Mouse (Mus musculus): Measurements from ENCODE around the gene Atp1a2. TPM values are rescaled to one million over a fixed set of nuclear protein-coding genes. Genes with fewer than 3 reads are reported as not detected.

The Atp1a2 gene
- polyA plus RNA-seq, 1 experiment from 2014 or later, result 2.3 TPM

DNA sequence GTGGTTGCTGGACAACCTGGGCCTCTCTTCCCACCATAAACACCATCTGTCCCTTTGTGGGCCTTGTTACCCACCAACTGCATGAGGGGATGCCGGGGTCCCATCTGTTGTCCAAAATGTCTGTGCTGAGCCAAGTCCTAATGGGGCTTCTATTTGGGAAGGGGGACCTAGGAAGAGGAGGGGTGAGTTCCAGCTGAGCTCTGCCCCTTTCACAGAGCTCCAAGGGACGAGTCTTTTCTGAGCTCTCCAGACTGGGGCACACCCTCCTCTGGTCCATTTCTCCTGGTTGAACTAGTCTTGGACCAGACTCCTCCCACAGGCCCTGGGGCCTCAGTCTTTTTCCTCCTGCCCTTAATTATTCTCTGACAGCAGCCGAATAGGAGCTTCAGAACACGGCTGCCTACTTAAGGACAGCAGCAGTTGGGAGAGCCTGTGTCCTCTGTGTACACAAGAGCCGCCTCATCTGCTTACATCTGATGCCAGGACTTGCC, 22.1 kb upstream of the Atp1a2 start:
- peaks cover 54% of the 10 kb centered on the region for H3K36me3 ChIP-seq
- no peak overlapping the region for H3K4me3 ChIP-seq
- H3K27me3 ChIP-seq (ENCODE audit: insufficient read depth, poor library complexity, severe bottlenecking), result peaks cover 44% of the 10 kb centered on the region
- 35% methylated on average over 5 of the region's 5 CpGs for WGBS
- H3K9me3 ChIP-seq, result no peaks in the 10 kb centered on the region
- H3K27ac ChIP-seq, result peak overlapping the region; percentile 78
- peaks cover 85% of the 10 kb centered on the region for H3K4me1 ChIP-seq (replicated peaks)
- no peak for DNase-seq (ENCODE audit: low spot score)

GRCm38 (mm10) chr1:172319346-172319745, 21.5 kb upstream of the Atp1a2 start:
- H3K36me3 ChIP-seq, result peaks cover 54% of the 10 kb centered on the region
- 89% methylated on average over 7 of the region's 7 CpGs for WGBS

DNA sequence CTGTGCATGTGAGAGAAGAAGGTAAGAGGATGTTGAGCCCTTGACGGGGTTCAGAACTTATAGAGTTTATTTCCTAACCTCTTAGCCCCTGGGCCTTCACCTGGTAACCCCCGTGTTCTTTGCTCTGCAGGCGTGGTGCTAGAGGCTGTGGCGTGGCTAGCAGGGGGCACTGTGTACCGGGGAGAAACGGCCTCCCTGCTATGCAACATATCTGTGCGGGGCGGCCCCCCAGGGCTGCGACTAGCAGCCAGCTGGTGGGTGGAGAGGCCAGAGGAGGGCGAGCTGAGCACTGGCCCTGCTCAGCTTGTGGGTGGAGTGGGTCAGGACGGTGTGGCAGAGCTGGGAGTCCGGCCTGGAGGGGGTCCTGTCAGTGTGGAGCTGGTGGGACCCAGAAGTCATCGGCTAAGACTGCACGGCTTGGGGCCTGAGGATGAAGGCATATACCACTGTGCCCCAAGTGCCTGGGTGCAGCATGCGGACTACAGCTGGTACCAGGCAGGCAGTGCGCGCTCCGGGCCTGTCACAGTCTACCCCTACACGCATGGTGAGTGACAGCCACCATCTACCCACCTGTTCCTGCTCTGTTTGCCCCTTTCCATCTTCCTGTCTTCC, 20.7 kb upstream of the Atp1a2 start:
- DNase-seq (ENCODE audit: low spot score), result no peak
- H3K27me3 ChIP-seq (ENCODE audit: insufficient read depth, poor library complexity, severe bottlenecking), result peaks cover 38% of the 10 kb centered on the region

More at GRCm38 (mm10) chr1:172319346-172319745, 21.5 kb upstream of the Atp1a2 start:
- H3K4me1 ChIP-seq (replicated peaks), result peaks cover 86% of the 10 kb centered on the region
- no peak for DNase-seq (ENCODE audit: low spot score)
- no peaks in the 10 kb centered on the region for H3K9me3 ChIP-seq
- H3K27me3 ChIP-seq (ENCODE audit: insufficient read depth, poor library complexity, severe bottlenecking), result peaks cover 38% of the 10 kb centered on the region
- H3K27ac ChIP-seq, result peak overlapping the region; percentile 78
- no peak overlapping the region for H3K4me3 ChIP-seq

GRCm38 (mm10) chr1:172317946-172318345, 20.1 kb upstream of the Atp1a2 start:
- H3K4me3 ChIP-seq, result no peak overlapping the region
- peaks cover 39% of the 10 kb centered on the region for H3K27me3 ChIP-seq (ENCODE audit: insufficient read depth, poor library complexity, severe bottlenecking)
- no peak for DNase-seq (ENCODE audit: low spot score)
- peak overlapping the region; percentile 78 for H3K27ac ChIP-seq
- no peaks in the 10 kb centered on the region for H3K9me3 ChIP-seq
- H3K36me3 ChIP-seq, result peaks cover 54% of the 10 kb centered on the region
- peaks cover 90% of the 10 kb centered on the region for H3K4me1 ChIP-seq (replicated peaks)
- WGBS, result 50% methylated on average over 15 of the region's 15 CpGs

More for the DNA sequence above, 20.7 kb upstream of the Atp1a2 start:
- Histone ChIP-seq H3K4me3 (no peak overlapping the region), H3K36me3 (peaks cover 54% of the 10 kb centered on the region), H3K27ac (peak overlapping the region; percentile 78), H3K9me3 (no peaks in the 10 kb centered on the region), H3K4me1 (replicated peaks) (peaks cover 90% of the 10 kb centered on the region)
- WGBS, result 79% methylated on average over 19 of the region's 19 CpGs

DNA sequence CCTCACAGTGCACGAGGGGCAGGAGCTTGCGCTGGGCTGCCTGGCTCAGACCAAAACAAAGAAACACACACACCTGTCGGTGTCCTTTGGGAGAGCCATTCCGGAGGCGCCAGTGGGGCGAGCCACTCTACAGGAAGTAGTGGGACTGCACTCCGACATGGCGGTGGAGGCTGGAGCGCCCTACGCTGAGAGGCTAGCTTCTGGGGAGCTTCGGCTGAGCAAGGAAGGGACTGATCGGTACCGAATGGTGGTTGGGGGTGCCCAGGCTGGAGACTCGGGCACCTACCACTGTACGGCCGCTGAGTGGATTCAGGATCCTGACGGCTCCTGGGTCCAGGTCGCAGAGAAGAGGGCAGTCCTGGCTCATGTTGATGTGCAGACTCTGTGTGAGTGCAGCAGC, 19.6 kb upstream of the Atp1a2 start:
- Histone ChIP-seq H3K27ac (peak overlapping the region; percentile 78), H3K27me3 (ENCODE audit: insufficient read depth, poor library complexity, severe bottlenecking) (peaks cover 36% of the 10 kb centered on the region), H3K4me1 (replicated peaks) (peaks cover 90% of the 10 kb centered on the region), H3K4me3 (peak overlapping the region; percentile 9; the same call in 1 of the 2 replicates), H3K9me3 (no peaks in the 10 kb centered on the region), H3K36me3 (peaks cover 54% of the 10 kb centered on the region)
- DNase-seq (ENCODE audit: low spot score), result no peak
- WGBS, result 52% methylated on average over 18 of the region's 18 CpGs

- peaks cover 37% of the 10 kb centered on the region for H3K27me3 ChIP-seq (ENCODE audit: insufficient read depth, poor library complexity, severe bottlenecking)
Measured at GRCm38 (mm10) chr1:172314911-172315310, 17.0 kb upstream of the Atp1a2 start.

DNA sequence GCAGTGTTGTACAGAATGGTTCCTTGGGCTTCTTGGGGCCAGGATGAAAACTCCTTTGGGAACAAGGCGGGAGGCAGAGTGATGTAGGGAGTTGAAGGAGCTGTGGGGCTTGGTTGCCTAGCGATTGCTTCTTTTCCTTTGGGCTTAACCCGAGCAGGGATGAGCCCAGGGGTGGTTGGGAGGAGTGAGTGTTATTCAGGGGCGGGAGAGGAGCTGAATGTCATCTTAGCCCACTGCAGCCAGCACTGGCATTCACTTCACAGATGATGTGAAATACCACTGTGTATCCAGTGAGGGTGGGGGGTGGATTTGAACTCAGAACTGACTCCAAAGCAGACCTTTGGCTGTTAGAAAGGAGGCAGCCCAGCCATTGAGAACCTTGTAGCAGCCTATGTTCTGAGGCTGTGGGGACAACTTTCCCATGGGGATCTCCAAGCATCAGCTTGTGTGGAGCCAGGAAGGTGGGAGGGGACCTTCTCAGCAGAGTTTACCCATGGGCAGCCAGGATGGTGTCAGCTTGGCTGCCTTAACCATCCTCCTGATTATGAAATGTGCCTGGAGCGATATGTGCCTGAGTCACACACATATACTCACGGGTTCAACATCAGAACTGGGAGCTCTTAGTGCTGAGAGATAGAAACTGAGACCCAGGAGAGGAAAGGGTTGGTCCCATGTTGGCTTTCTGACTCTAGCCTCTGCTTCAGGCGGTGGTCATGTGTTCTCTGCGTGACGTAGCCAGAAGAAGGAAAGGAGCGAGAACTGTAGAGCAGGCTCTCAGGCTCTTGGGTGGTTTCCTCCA, 15.9 kb upstream of the Atp1a2 start:
- H3K27ac ChIP-seq, result peak overlapping the region; percentile 92
- 72% methylated on average over 10 of the region's 10 CpGs for WGBS
- H3K4me1 ChIP-seq (replicated peaks), result peaks cover 88% of the 10 kb centered on the region
- peaks cover 29% of the 10 kb centered on the region for H3K36me3 ChIP-seq
- no peaks in the 10 kb centered on the region for H3K9me3 ChIP-seq
- H3K27me3 ChIP-seq (ENCODE audit: insufficient read depth, poor library complexity, severe bottlenecking), result peaks cover 36% of the 10 kb centered on the region
- H3K4me3 ChIP-seq, result peak overlapping the region; percentile 81
- no peak for DNase-seq (ENCODE audit: low spot score)

More at GRCm38 (mm10) chr1:172314911-172315310, 17.0 kb upstream of the Atp1a2 start:
- peaks cover 90% of the 10 kb centered on the region for H3K4me1 ChIP-seq (replicated peaks)
- peaks cover 40% of the 10 kb centered on the region for H3K36me3 ChIP-seq
- peak overlapping the region; percentile 92 for H3K27ac ChIP-seq
- peak overlapping the region; percentile 20; the same call in 1 of the 2 replicates for H3K4me3 ChIP-seq
- no peaks in the 10 kb centered on the region for H3K9me3 ChIP-seq
- WGBS, result 62% methylated on average over 3 of the region's 3 CpGs
- no peak for DNase-seq (ENCODE audit: low spot score)

GRCm38 (mm10) chr1:172312768-172313561, 15.1 kb upstream of the Atp1a2 start:
- H3K4me3 ChIP-seq, result peak overlapping the region; percentile 81
- DNase-seq (ENCODE audit: low spot score), result no peak
- H3K27ac ChIP-seq, result peak overlapping the region; percentile 92
- peaks cover 21% of the 10 kb centered on the region for H3K36me3 ChIP-seq
- H3K9me3 ChIP-seq, result no peaks in the 10 kb centered on the region
- peaks cover 85% of the 10 kb centered on the region for H3K4me1 ChIP-seq (replicated peaks)
- WGBS, result 17% methylated on average over 16 of the region's 16 CpGs
- peaks cover 29% of the 10 kb centered on the region for H3K27me3 ChIP-seq (ENCODE audit: insufficient read depth, poor library complexity, severe bottlenecking)

DNA sequence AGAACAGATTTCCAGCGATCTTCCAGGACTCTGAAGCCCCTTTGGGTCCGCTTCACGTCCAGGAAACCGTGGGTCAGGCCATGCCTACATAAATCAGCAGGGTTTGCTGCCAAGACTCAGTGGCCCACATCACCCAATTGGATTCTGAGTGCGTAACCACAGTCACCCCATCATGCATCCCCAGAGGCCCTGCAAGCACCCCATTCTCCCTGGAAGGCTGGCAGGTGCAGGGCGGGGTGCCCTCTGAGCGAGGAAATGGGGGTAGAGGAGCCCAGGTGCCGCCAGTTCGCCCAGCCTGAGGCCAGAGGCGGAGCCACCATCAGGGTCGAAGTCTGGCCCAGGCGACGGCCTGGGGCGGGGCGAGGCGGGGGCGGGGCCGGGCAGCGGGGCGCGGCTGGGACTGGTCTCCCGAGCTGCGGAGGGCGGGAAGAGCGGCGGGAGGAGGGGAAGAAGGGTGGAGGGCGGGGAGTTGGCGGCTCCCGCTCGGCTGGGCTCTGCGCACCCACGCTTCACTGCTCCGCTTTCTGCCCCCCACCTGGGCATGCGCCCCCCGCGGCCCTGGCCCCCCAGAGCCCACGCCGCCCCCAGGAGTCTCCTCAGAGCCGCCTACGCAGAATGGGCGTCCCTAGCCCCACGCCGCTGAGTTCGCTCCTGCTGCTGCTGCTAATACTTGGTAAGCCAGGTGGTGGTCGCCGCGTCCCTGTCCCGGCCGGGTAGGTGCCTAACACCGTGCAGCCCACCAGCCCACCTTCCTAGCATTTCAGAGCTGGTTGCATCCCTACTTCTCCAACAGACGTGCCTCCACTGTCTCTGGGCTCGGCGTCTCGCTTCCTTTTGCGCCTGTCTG, 14.3 kb upstream of the Atp1a2 start:
- H3K9me3 ChIP-seq, result no peaks in the 10 kb centered on the region
- peaks cover 13% of the 10 kb centered on the region for H3K36me3 ChIP-seq
- peak overlapping the region; percentile 81 for H3K4me3 ChIP-seq
- under 1% methylated on average over 54 of the region's 55 CpGs for WGBS
- H3K4me1 ChIP-seq (replicated peaks), result peaks cover 82% of the 10 kb centered on the region
- H3K27ac ChIP-seq, result peak overlapping the region; percentile 92
- peaks cover 21% of the 10 kb centered on the region; the same call in 1 of the 2 replicates for H3K27me3 ChIP-seq (ENCODE audit: insufficient read depth, poor library complexity, severe bottlenecking)
- peak; percentile 91 for DNase-seq (ENCODE audit: low spot score)

DNA sequence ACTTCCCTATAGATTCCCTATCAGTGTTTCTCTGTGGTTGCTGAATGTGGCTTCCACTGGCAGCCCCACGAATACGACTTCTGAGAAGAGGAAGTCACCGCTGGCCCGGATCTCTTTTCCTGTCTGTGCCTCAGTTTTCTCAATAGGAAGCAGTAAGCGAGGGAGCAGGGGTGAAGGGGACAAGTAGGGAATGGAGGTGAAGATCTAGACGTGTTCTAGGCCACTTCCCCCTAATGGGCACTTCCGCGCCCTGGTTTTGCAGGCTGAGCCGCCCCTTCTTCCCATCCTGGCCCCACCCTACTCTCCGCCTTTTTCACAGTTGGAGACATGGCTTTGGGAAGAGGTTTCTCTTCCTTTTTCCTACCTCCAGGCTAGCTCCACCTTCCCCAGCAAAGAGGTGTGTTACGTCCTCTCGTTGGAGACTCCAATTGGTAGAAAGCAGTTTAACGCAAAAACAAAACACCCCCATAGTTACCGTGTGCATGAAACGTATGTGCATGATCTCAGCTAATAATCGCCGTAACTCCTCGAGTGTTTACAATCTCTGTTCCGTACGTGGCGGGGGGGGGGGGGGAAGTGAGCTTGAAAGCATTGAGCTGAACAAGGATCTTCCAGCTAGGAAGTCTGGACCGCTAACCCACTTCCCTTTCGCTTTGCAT, 13.5 kb upstream of the Atp1a2 start:
- peak overlapping the region; percentile 81 for H3K4me3 ChIP-seq

DNA sequence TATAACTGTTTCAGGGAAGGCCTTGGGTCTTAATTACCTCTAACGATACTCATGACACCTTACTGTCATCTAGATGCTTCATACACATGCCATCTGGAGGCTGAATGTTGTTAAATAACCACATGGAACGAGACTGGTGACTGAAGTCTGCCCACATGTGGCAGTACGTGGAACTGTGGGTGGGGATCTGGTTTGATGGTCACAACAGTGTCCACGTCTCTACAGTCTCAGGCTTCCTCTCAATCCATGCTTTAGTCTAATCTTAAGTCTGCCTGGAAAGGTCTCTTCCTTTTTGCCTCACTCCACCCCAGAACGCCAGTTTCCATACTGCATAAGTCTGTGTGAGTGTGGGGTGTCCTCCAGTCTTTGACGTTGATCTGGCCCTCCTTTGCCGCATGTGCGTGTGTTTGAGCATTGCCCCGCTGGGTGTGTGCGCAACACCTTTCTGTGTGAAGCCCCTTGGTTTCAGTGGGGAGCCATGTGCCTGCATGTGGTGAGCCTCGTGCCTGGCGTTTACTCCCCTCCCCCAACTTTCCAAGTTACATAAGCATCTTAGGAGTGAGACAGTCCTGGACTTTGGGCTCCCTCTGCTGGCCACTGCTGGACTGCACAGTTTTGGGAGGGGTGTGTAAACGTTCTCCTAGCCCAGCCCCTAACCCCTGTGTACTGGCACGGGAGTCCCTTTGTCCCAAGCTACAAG, 12.0 kb upstream of the Atp1a2 start:
- H3K27ac ChIP-seq, result peak overlapping the region; percentile 94
- DNase-seq (ENCODE audit: low spot score), result peak; percentile 94
- no peaks in the 10 kb centered on the region for H3K9me3 ChIP-seq
- peak overlapping the region; percentile 47 for H3K4me3 ChIP-seq
- H3K27me3 ChIP-seq (ENCODE audit: insufficient read depth, poor library complexity, severe bottlenecking), result peaks cover 19% of the 10 kb centered on the region; the same call in 1 of the 2 replicates
- H3K36me3 ChIP-seq, result no peaks in the 10 kb centered on the region
- WGBS, result 6% methylated on average over 14 of the region's 14 CpGs
- H3K4me1 ChIP-seq (replicated peaks), result peaks cover 77% of the 10 kb centered on the region

More for the DNA sequence above, 13.5 kb upstream of the Atp1a2 start:
- DNase-seq (ENCODE audit: low spot score), result no peak
- H3K4me1 ChIP-seq (replicated peaks), result peaks cover 85% of the 10 kb centered on the region
- peaks cover 6% of the 10 kb centered on the region for H3K36me3 ChIP-seq
- peaks cover 19% of the 10 kb centered on the region; the same call in 1 of the 2 replicates for H3K27me3 ChIP-seq (ENCODE audit: insufficient read depth, poor library complexity, severe bottlenecking)
- peak overlapping the region; percentile 92 for H3K27ac ChIP-seq
- 5% methylated on average over 23 of the region's 23 CpGs for WGBS
- no peaks in the 10 kb centered on the region for H3K9me3 ChIP-seq

Measured in hindbrain, embryonic 10.5 days (tissue).